Mouse (Mus musculus): ENCODE measurements around the gene Sept4. TPM values are rescaled to one million over a fixed set of nuclear protein-coding genes. Genes with fewer than 3 reads are reported as not detected.

Gene Sept4
- polyA plus RNA-seq, 1 experiment from 2014 or later, result 26.3 TPM

GRCm38 (mm10) chr11:87574520-87575180, 5.9 kb downstream of the Sept4 start:
- no peak for DNase-seq (ENCODE audit: low spot score)
- no peak for ATAC-seq (ENCODE audit: low FRiP score, low TSS enrichment)
- WGBS, result 54% methylated on average over 21 of the region's 21 CpGs
- no peak for TF ChIP-seq EP300 (optimal IDR thresholded peaks at IDR 0.05)
- TF ChIP-seq CTCF (IDR thresholded peaks at IDR 0.05; ENCODE audit: low read depth), result no peak
- H3K4me1 ChIP-seq (replicated peaks; ENCODE audit: control insufficient read depth, insufficient read depth), result peaks cover 3% of the 10 kb centered on the region; the same call in 1 of the 2 replicates
- no peak overlapping the region for H3K4me3 ChIP-seq (ENCODE audit: low read depth, low read length)
- H3K27me3 ChIP-seq (ENCODE audit: control insufficient read depth, insufficient read depth, low read length), result no peaks in the 10 kb centered on the region
- H3K27ac ChIP-seq (replicated peaks), result no peak overlapping the region
- no peak overlapping the region for H3K9ac ChIP-seq (ENCODE audit: low read length)
- no peak overlapping the region for H3K4me2 ChIP-seq (replicated peaks; ENCODE audit: low read depth)
- no peaks in the 10 kb centered on the region for H3K9me3 ChIP-seq (ENCODE audit: control insufficient read depth, low read length)
- H3K36me3 ChIP-seq (ENCODE audit: control insufficient read depth, insufficient read depth, low read length), result no peaks in the 10 kb centered on the region

- DNase-seq (ENCODE audit: low spot score) (no peak), ATAC-seq (ENCODE audit: low FRiP score, low TSS enrichment) (no peak)
- Histone ChIP-seq H3K27me3 (ENCODE audit: control insufficient read depth, insufficient read depth, low read length) (no peaks in the 10 kb centered on the region), H3K27ac (replicated peaks) (no peak overlapping the region), H3K4me1 (replicated peaks; ENCODE audit: control insufficient read depth, insufficient read depth) (peaks cover 3% of the 10 kb centered on the region; the same call in 1 of the 2 replicates), H3K4me2 (replicated peaks; ENCODE audit: low read depth) (peak overlapping the region; percentile 75), H3K36me3 (ENCODE audit: control insufficient read depth, insufficient read depth, low read length) (no peaks in the 10 kb centered on the region), H3K4me3 (ENCODE audit: low read depth, low read length) (peak overlapping the region; percentile 47), H3K9ac (ENCODE audit: low read length) (peak overlapping the region; percentile 59), H3K9me3 (ENCODE audit: control insufficient read depth, low read length) (no peaks in the 10 kb centered on the region)
- WGBS, result 33% methylated on average over 6 of the region's 6 CpGs
- no peak for TF ChIP-seq CTCF (IDR thresholded peaks at IDR 0.05; ENCODE audit: low read depth)
- TF ChIP-seq EP300 (optimal IDR thresholded peaks at IDR 0.05), result no peak
Measured at GRCm38 (mm10) chr11:87577601-87578248, 9.0 kb downstream of the Sept4 start.

GRCm38 (mm10) chr11:87578249-87578962, 9.7 kb downstream of the Sept4 start:
- Histone ChIP-seq H3K27ac (replicated peaks) (peak overlapping the region; percentile 82), H3K36me3 (ENCODE audit: control insufficient read depth, insufficient read depth, low read length) (no peaks in the 10 kb centered on the region), H3K4me2 (replicated peaks; ENCODE audit: low read depth) (peak overlapping the region; percentile 75), H3K27me3 (ENCODE audit: control insufficient read depth, insufficient read depth, low read length) (no peaks in the 10 kb centered on the region), H3K4me3 (ENCODE audit: low read depth, low read length) (peak overlapping the region; percentile 47), H3K4me1 (replicated peaks; ENCODE audit: control insufficient read depth, insufficient read depth) (peaks cover 3% of the 10 kb centered on the region; the same call in 1 of the 2 replicates), H3K9ac (ENCODE audit: low read length) (peak overlapping the region; percentile 59), H3K9me3 (ENCODE audit: control insufficient read depth, low read length) (no peaks in the 10 kb centered on the region)
- WGBS, result 2% methylated on average over 39 of the region's 40 CpGs
- no peak for TF ChIP-seq EP300 (optimal IDR thresholded peaks at IDR 0.05)
- ATAC-seq (ENCODE audit: low FRiP score, low TSS enrichment), result peak; percentile 71
- DNase-seq (ENCODE audit: low spot score), result peak; percentile 83

DNA sequence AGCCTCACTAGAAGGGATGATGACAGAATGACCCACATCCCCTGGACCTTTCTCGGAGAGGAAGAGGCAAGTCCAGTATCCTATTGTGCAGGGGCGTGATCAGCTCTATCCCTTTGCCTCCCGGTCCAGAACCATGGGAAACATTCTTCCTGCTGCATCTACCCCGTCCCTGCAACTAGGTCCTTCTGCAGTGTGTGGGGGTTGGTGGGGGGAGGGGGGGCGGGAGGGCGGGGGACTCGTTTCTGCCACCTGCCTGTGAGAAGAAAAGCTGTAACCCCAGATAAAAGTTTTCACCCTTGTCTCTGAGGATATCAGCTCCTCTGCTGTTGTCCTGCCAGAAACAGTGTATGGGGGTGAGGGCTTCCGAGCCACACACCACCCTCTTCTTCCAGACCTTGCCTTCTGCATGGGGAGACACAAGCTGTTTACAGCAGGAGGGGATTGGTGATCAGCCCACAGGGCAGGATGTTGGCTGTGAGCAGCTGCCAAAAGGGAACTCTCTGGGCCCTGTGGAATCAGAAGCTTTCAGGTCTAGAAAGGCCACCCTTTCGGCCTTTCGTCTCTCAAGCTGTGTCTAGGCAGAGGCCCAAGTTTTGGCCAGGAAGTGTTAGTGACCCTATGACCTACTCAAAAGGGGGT, 10.4 kb downstream of the Sept4 start:
- peak overlapping the region; percentile 47; the same call in 1 of the 2 replicates for H3K4me3 ChIP-seq (ENCODE audit: low read depth, low read length)
- H3K4me1 ChIP-seq (replicated peaks; ENCODE audit: control insufficient read depth, insufficient read depth), result peaks cover 3% of the 10 kb centered on the region; the same call in 1 of the 2 replicates
- no peaks in the 10 kb centered on the region for H3K27me3 ChIP-seq (ENCODE audit: control insufficient read depth, insufficient read depth, low read length)
- no peaks in the 10 kb centered on the region for H3K9me3 ChIP-seq (ENCODE audit: control insufficient read depth, low read length)
- no peaks in the 10 kb centered on the region for H3K36me3 ChIP-seq (ENCODE audit: control insufficient read depth, insufficient read depth, low read length)
- no peak for DNase-seq (ENCODE audit: low spot score)
- H3K4me2 ChIP-seq (replicated peaks; ENCODE audit: low read depth), result peak overlapping the region; percentile 75
- WGBS, result 25% methylated on average over 9 of the region's 10 CpGs
- peak overlapping the region; percentile 82; the same call in 1 of the 2 replicates for H3K27ac ChIP-seq (replicated peaks)
- TF ChIP-seq EP300 (optimal IDR thresholded peaks at IDR 0.05), result no peak
- no peak for TF ChIP-seq CTCF (IDR thresholded peaks at IDR 0.05; ENCODE audit: low read depth)
- no peak; the same call in 1 of the 2 replicates for ATAC-seq (ENCODE audit: low FRiP score, low TSS enrichment)
- H3K9ac ChIP-seq (ENCODE audit: low read length), result no peak overlapping the region

- H3K27me3 ChIP-seq (ENCODE audit: control insufficient read depth, insufficient read depth, low read length), result no peaks in the 10 kb centered on the region
- no peaks in the 10 kb centered on the region for H3K36me3 ChIP-seq (ENCODE audit: control insufficient read depth, insufficient read depth, low read length)
- H3K27ac ChIP-seq (replicated peaks), result peak overlapping the region; percentile 24; the same call in 1 of the 2 replicates
- TF ChIP-seq EP300 (optimal IDR thresholded peaks at IDR 0.05) (no peak), CTCF (IDR thresholded peaks at IDR 0.05; ENCODE audit: low read depth) (no peak)
- H3K4me3 ChIP-seq (ENCODE audit: low read depth, low read length), result no peak overlapping the region
- H3K4me2 ChIP-seq (replicated peaks; ENCODE audit: low read depth), result peak overlapping the region; percentile 14; the same call in 1 of the 2 replicates
- WGBS, result 48% methylated on average over 1 of the region's 1 CpGs
- no peak overlapping the region for H3K9ac ChIP-seq (ENCODE audit: low read length)
- DNase-seq (ENCODE audit: low spot score), result no peak
- no peaks in the 10 kb centered on the region for H3K9me3 ChIP-seq (ENCODE audit: control insufficient read depth, low read length)
- H3K4me1 ChIP-seq (replicated peaks; ENCODE audit: control insufficient read depth, insufficient read depth), result peaks cover 3% of the 10 kb centered on the region; the same call in 1 of the 2 replicates
- ATAC-seq (ENCODE audit: low FRiP score, low TSS enrichment), result no peak
Measured at GRCm38 (mm10) chr11:87579713-87580112, 11.0 kb downstream of the Sept4 start.
